Mouse (Mus musculus) liver, embryonic 14.5 days (tissue): ENCODE results near the gene Cadm4. TPM values are rescaled to one million over a fixed set of nuclear protein-coding genes. Genes with fewer than 3 reads are reported as not detected.

ENCODE experiments used
- ATAC-seq: fragments of 200-750 bp; cut with Nextera tagmentation; 2 replicates; pipeline ENCODE4 v1.8.0; 2017; ENCODE audit warnings: moderate number of reproducible peaks, mild to moderate bottlenecking, moderate library complexity; ENCODE audit not compliant: insufficient read depth
- DNase-seq, 3 experiments: peaks; one replicate each; pipeline ENCODE4 v3.0.0-alpha.2; 2012 to 2013; ENCODE audit warnings: low read depth in 3 of 3, low spot score in 3 of 3
- H3K27ac ChIP-seq: fragments of 300-500 bp; sonication (generic); 2 replicates; pipeline ENCODE4 v1.5.1; 2014; ENCODE audit warnings: moderate library complexity, mild to moderate bottlenecking, control low read depth, inconsistent platforms
- H3K27me3 ChIP-seq: fragments of 300-500 bp; sonication (generic); 2 replicates; pipeline ENCODE4 v1.6.1; 2014; ENCODE audit warnings: mild to moderate bottlenecking, low read length, moderate library complexity; ENCODE audit not compliant: control insufficient read depth, insufficient read depth
- H3K36me3 ChIP-seq: fragments of 300-500 bp; sonication (generic); replicated peaks from 2 replicates; pipeline ENCODE4 v1.6.1; 2014; ENCODE audit warnings: low read depth; ENCODE audit not compliant: control insufficient read depth, insufficient read depth
- H3K4me1 ChIP-seq, 2 experiments: fragments of 200-500 bp in 1 of 2; fragments of 300-500 bp in 1 of 2; sonication (generic) in 1 of 2; replicated peaks; 2 replicates each; pipeline ENCODE4 v1.6.1; 2012 to 2014; ENCODE audit warnings: antibody characterized with exemption in 1 of 2, inconsistent platforms in 1 of 2, low read length in 1 of 2; ENCODE audit not compliant: control insufficient read depth in 2 of 2, insufficient read depth in 2 of 2
- H3K4me2 ChIP-seq: fragments of 300-500 bp; sonication (generic); 2 replicates; pipeline ENCODE4 v1.6.1; 2014; ENCODE audit warnings: low read depth, mild to moderate bottlenecking, control low read depth, moderate library complexity
- H3K4me3 ChIP-seq, 2 experiments: fragments of 200-500 bp in 1 of 2; fragments of 300-500 bp in 1 of 2; sonication (generic) in 1 of 2; 2 replicates each; pipeline ENCODE4 v1.5.1; 2012 to 2014; ENCODE audit warnings: low read depth in 2 of 2, low read length in 2 of 2, mild to moderate bottlenecking in 2 of 2, control low read depth in 1 of 2, inconsistent platforms in 1 of 2, moderate library complexity in 1 of 2; ENCODE audit not compliant: insufficient read depth in 1 of 2
- H3K9ac ChIP-seq: fragments of 300-500 bp; sonication (generic); replicated peaks from 2 replicates; pipeline ENCODE4 v1.6.1; 2014; ENCODE audit warnings: mild to moderate bottlenecking, control low read depth, moderate library complexity
- H3K9me3 ChIP-seq: fragments of 300-500 bp; sonication (generic); 2 replicates; pipeline ENCODE4 v1.6.1; 2016; ENCODE audit warnings: low read length, mixed read lengths; ENCODE audit not compliant: control insufficient read depth
- CTCF ChIP-seq: IDR thresholded peaks from 2 replicates; pipeline ENCODE4 v1.5.1; 2016; ENCODE audit warnings: antibody characterized with exemption, low read depth, control low read depth
- EP300 ChIP-seq: IDR thresholded peaks from 2 replicates; pipeline ENCODE4 v1.6.1; 2016; ENCODE audit warnings: antibody characterized with exemption, low read depth
- WGBS: fragments of 180-500 bp; shearing (Covaris S2); extraction: QIAGEN DNeasy Blood & Tissue Kit; methylation state at CpG from one replicate; pipeline ENCODE4 v1.1.7; 2014; ENCODE audit not compliant: insufficient replicate concordance; 5-methylcytosine and 5-hydroxymethylcytosine counted together
- polyA plus RNA-seq, 2 experiments: library from polyadenylated mRNA; depleted of rRNA in 1 of 2; stranded (reverse) in 1 of 2; unstranded in 1 of 2; fragments of >200 nt; fragmentation: Nextera tagmentation in 1 of 2; extraction: Ambion mirVana in 1 of 2; gene quantifications; 2 replicates each; pipeline versions ENCODE4 v1.2.1 to v1.2.3; 2012 to 2014

The Cadm4 gene
- polyA plus RNA-seq, 2 experiments, result 0.05 to 0.48 TPM

DNA sequence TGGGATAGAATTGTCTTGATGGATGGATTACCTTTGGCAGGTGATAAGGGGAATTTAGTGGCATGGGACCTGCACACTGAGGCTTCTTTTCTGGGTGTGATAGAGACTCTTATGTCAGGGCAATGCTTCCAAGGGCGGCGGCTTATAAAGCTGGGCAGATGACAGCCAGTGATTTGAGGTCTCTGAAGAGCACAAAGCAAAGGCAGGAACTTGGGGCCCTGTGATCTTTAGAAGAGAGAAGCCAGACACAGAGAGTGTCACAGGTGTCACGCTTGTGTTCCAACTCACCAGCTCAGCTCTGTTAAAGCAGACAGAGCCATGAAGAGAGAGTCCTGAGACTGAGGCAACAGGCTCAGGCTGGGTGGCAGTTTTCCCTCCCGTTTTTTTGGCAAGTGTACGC lies 13.9 kb upstream of the Cadm4 start:
- Histone ChIP-seq H3K4me2 (no peak overlapping the region), H3K27me3 (no peaks in the 10 kb centered on the region), H3K36me3 (no peaks in the 10 kb centered on the region), H3K4me3 (no peak overlapping the region), H3K9ac (no peak overlapping the region), H3K27ac (no peak overlapping the region), H3K4me1 (no peaks in the 10 kb centered on the region), H3K9me3 (no peaks in the 10 kb centered on the region; the same call in 1 of the 2 replicates)
- DNase-seq (no peak), ATAC-seq (no peak)
- TF ChIP-seq EP300 (no peak), CTCF (no peak)
- 64% methylated on average over 5 of the region's 5 CpGs for WGBS

DNA sequence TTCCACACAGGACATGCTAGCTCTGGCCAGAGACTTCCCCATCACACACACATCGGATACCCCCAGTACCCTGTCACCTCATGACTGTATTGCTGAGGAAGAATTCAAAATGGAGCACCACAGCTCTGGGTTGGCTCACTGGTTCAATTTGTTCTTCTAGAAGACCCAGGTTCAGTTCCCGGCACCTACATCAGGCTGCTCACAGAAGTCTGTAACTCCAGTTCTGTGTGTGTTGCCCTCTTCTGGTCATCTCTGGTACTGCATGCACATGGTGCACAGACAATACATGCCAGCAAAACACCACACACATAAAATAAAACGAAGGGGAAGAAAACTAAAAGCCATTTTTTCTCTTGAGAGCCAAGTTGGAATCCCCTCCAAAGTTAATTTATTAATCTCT lies 12.7 kb upstream of the Cadm4 start:
- no peaks in the 10 kb centered on the region; the same call in 1 of the 2 replicates for H3K9me3 ChIP-seq
- H3K4me3 ChIP-seq, result no peak overlapping the region
- no peaks in the 10 kb centered on the region for H3K4me1 ChIP-seq
- no peaks in the 10 kb centered on the region for H3K36me3 ChIP-seq
- H3K27ac ChIP-seq, result no peak overlapping the region
- DNase-seq (no peak), ATAC-seq (no peak)
- TF ChIP-seq CTCF, result peak; percentile 76
- TF ChIP-seq EP300, result no peak
- no peak overlapping the region for H3K4me2 ChIP-seq
- 69% methylated on average over 3 of the region's 3 CpGs for WGBS
- no peaks in the 10 kb centered on the region for H3K27me3 ChIP-seq
- H3K9ac ChIP-seq, result no peak overlapping the region

DNA sequence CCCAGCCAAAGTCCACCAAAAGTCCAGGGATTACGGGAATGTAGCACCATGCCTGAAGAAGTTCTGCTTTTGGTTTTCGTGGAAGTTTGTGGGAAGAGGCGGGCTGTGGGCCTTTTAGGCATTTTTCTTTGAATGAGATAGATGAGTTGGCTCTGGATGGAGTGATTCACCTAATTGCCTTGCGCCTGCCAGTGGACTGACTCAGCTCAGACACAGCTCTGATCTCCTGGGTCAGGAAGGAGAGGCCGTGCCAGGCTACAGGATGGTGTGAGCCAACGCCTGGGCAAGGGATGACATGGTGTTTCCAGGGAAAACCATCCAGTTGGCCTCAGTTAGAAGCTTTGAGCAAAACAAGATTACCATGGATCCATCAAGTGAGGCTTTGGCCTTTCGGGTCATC lies 11.5 kb upstream of the Cadm4 start:
- ATAC-seq (no peak), DNase-seq (no peak)
- H3K4me1 ChIP-seq, result no peaks in the 10 kb centered on the region
- TF ChIP-seq EP300 (no peak), CTCF (no peak)
- H3K9ac ChIP-seq, result no peak overlapping the region
- H3K4me3 ChIP-seq, result no peak overlapping the region
- H3K36me3 ChIP-seq, result no peaks in the 10 kb centered on the region
- no peak overlapping the region for H3K27ac ChIP-seq
- no peak overlapping the region for H3K4me2 ChIP-seq
- 80% methylated on average over 7 of the region's 7 CpGs for WGBS
- no peaks in the 10 kb centered on the region; the same call in 1 of the 2 replicates for H3K9me3 ChIP-seq
- H3K27me3 ChIP-seq, result no peaks in the 10 kb centered on the region

GRCm38 (mm10) chr7:24472442-24472841 lies 9.4 kb upstream of the Cadm4 start:
- no peaks in the 10 kb centered on the region; the same call in 1 of the 2 replicates for H3K9me3 ChIP-seq
- DNase-seq (no peak), ATAC-seq (no peak)
- TF ChIP-seq EP300, result no peak
- TF ChIP-seq CTCF, result no peak
- no peaks in the 10 kb centered on the region for H3K4me1 ChIP-seq
- H3K36me3 ChIP-seq, result no peaks in the 10 kb centered on the region
- H3K27ac ChIP-seq, result no peak overlapping the region
- 76% methylated on average over 6 of the region's 6 CpGs for WGBS
- H3K4me2 ChIP-seq, result no peak overlapping the region
- no peak overlapping the region for H3K9ac ChIP-seq
- H3K4me3 ChIP-seq, result no peak overlapping the region
- no peaks in the 10 kb centered on the region for H3K27me3 ChIP-seq

DNA sequence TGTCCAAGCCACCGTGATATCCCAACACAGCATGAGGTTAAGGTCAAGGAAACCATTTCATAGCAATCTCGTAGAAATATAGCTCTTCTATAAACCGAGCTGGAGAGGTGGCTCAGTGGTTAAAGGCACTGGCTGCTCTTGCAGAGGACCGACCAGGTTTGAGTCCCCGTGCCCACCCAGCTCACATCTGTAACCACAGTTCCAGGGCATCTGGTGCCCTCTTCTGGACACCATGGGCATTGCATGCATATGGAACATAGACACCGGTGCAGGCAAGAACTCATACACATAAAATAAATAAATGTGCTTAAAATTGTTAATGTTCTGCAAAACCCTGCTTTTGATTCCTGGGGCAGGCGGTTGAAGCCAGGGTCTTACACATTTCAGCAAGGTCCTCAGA lies 8.9 kb upstream of the Cadm4 start:
- no peaks in the 10 kb centered on the region for H3K36me3 ChIP-seq
- H3K27me3 ChIP-seq, result no peaks in the 10 kb centered on the region
- H3K4me2 ChIP-seq, result no peak overlapping the region
- no peaks in the 10 kb centered on the region; the same call in 1 of the 2 replicates for H3K9me3 ChIP-seq
- TF ChIP-seq CTCF (peak; percentile 88), EP300 (no peak)
- no peak overlapping the region for H3K4me3 ChIP-seq
- 61% methylated on average over 7 of the region's 7 CpGs for WGBS
- no peak for DNase-seq
- H3K27ac ChIP-seq, result no peak overlapping the region
- H3K9ac ChIP-seq, result no peak overlapping the region
- no peaks in the 10 kb centered on the region for H3K4me1 ChIP-seq
- no peak for ATAC-seq
